Mouse (Mus musculus) testis, adult 2 months (tissue): ENCODE data around the gene Ttll9. TPM values are rescaled to one million over a fixed set of nuclear protein-coding genes. Genes with fewer than 3 reads are reported as not detected.

Experiments used
- H3K27ac ChIP-seq: fragments of 200-500 bp; 2 replicates; pipeline ENCODE4 v1.5.1; 2012; ENCODE audit warnings: low read depth, low read length; ENCODE audit not compliant: control insufficient read depth, insufficient read depth
- H3K27me3 ChIP-seq: fragments of 200-500 bp; 2 replicates; pipeline ENCODE4 v1.6.1; 2012; ENCODE audit warnings: mild to moderate bottlenecking, low read length, moderate library complexity; ENCODE audit not compliant: control insufficient read depth, insufficient read depth
- H3K36me3 ChIP-seq: fragments of 200-500 bp; 2 replicates; pipeline ENCODE4 v1.6.1; 2012; ENCODE audit warnings: mild to moderate bottlenecking, low read length; ENCODE audit not compliant: control insufficient read depth, insufficient read depth
- H3K4me1 ChIP-seq: fragments of 200-500 bp; 2 replicates; pipeline ENCODE4 v1.6.1; 2012; ENCODE audit warnings: low read length; ENCODE audit not compliant: control insufficient read depth, insufficient read depth
- H3K4me3 ChIP-seq: fragments of 200-500 bp; 2 replicates; pipeline ENCODE4 v1.5.1; 2012; ENCODE audit warnings: low read depth, mild to moderate bottlenecking, low read length, moderate library complexity, mixed read lengths; ENCODE audit not compliant: control insufficient read depth
- CTCF ChIP-seq: fragments of 200-500 bp; IDR thresholded peaks from 2 replicates; pipeline ENCODE4 v1.5.1; 2012; ENCODE audit warnings: low read depth, mild to moderate bottlenecking, inconsistent platforms, low read length, moderate library complexity; ENCODE audit not compliant: control insufficient read depth, insufficient read depth, insufficient replicate concordance
- POLR2A ChIP-seq: fragments of 200-500 bp; IDR thresholded peaks from 2 replicates; pipeline ENCODE4 v1.6.1; 2012; ENCODE audit warnings: low read depth, mild to moderate bottlenecking, inconsistent platforms, low read length, moderate library complexity; ENCODE audit not compliant: control insufficient read depth
- polyA plus RNA-seq: library from polyadenylated mRNA; depleted of rRNA; stranded (reverse); fragments of >200 nt; gene quantifications from 2 replicates; pipeline ENCODE4 v1.2.3, GENCODE M21; 2012

Ttll9 gene
- polyA plus RNA-seq, 1 experiment = 203 TPM

DNA sequence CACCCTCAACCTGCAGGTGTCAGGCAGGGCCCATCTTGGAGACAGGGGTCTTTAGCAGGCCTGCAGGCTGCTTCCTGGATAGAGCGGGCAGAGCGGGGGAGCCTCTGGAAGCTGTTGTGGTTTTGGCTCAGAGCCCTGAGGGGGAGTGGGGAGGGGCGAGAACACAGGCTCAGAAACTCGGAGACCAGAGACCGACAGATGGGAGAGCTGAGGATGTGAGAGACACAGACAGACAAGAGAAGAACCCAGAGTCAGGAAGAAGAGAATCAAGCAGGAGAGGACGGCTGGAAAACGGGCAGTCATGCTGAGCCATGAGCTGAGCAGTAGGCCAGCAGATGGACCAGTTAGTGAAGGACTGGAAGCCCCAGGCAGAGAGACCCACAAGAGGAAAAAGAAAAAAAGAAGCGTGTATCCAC is 83.6 kb downstream of the Ttll9 start:
- no peak overlapping the region for H3K27ac ChIP-seq
- TF ChIP-seq CTCF (no peak), POLR2A (no peak)
- no peaks in the 10 kb centered on the region for H3K27me3 ChIP-seq
- H3K36me3 ChIP-seq = no peaks in the 10 kb centered on the region
- H3K4me3 ChIP-seq = no peak overlapping the region
- H3K4me1 ChIP-seq = no peaks in the 10 kb centered on the region; the same call in 1 of the 2 replicates

DNA sequence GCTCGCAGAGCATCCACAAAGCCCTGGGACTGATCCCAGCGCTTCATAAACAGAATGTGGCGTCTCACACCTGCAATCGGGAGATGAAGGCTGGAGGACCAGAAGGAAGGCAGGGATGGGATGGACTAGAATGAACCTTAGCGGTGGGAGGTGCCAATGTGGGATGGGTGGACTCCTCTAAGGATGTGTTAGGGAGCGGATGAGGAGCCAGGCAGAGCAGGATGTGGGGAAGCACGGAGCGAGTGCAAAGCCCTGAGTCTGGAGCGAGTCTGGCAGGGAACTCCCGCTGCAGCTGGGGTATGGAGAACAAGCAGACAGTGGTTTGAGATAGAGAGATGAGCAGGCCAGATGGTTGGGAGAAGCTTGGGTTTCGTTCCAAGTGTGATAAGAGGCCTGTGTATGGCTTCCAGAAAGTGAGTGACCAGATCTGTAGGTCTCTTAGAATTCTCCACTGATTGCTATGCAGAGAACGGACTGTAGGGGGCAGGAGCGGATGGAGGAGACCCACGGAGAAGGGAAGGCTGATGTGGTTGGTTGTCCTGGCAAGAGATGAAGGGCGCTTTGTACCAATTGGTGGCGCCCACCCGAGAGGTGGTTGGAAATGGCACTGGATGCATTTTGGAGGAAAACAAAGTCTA is 85.7 kb downstream of the Ttll9 start:
- no peaks in the 10 kb centered on the region for H3K36me3 ChIP-seq
- H3K4me3 ChIP-seq = no peak overlapping the region
- H3K27me3 ChIP-seq = no peaks in the 10 kb centered on the region
- TF ChIP-seq POLR2A = no peak
- peak; percentile 69; the same call in 1 of the 2 replicates for TF ChIP-seq CTCF
- no peak overlapping the region for H3K27ac ChIP-seq
- peaks cover 3% of the 10 kb centered on the region for H3K4me1 ChIP-seq

DNA sequence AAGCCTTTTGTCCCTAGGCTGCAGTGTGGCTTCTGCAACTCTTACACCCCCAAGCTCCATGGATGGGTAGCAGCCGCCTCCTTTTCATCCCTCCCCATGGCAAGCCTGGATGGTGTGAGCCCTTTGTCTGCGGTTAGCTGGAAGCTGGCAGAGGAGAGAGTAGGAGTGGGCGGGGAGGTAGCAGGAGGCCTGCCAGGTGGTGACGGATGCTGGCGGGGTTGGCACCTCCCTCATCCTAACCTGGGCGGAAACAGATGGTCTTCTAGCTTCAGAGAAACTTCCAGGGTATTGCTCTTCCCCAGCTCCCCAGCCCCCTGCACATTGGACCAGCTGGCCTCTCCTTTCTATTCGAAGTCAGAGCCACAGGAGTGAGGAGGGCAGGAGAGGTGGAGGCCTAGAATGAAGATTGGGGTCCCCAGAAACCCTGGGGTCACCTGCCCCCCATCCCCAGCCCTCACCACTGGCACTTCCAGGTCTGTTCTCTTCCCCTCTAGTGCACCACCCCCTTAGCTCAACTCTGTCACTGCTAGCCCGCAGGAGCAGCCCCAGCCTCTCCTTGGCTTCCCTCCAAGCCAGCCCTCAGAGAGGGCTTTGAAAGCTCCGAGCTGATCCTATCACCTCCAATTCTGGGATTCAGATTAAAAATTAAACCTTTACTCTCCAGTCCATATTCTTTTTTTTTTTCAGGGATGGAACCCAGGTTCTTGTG is 87.2 kb downstream of the Ttll9 start:
- Histone ChIP-seq H3K36me3 (no peaks in the 10 kb centered on the region), H3K4me3 (no peak overlapping the region), H3K27me3 (no peaks in the 10 kb centered on the region)

GRCm38 (mm10) chr2:153049997-153050358 is 87.7 kb downstream of the Ttll9 start:
- no peaks in the 10 kb centered on the region for H3K36me3 ChIP-seq
- H3K4me3 ChIP-seq = no peak overlapping the region
- TF ChIP-seq CTCF (no peak), POLR2A (no peak)
- H3K27ac ChIP-seq = no peak overlapping the region
- H3K4me1 ChIP-seq = peaks cover 3% of the 10 kb centered on the region
- H3K27me3 ChIP-seq = no peaks in the 10 kb centered on the region

More for the DNA sequence above, 87.2 kb downstream of the Ttll9 start:
- no peak overlapping the region for H3K27ac ChIP-seq
- H3K4me1 ChIP-seq = peaks cover 3% of the 10 kb centered on the region
- no peak for TF ChIP-seq POLR2A
- no peak for TF ChIP-seq CTCF

GRCm38 (mm10) chr2:153051095-153051494 is 88.8 kb downstream of the Ttll9 start:
- Histone ChIP-seq H3K27me3 (no peaks in the 10 kb centered on the region), H3K27ac (no peak overlapping the region), H3K36me3 (no peaks in the 10 kb centered on the region), H3K4me1 (peaks cover 3% of the 10 kb centered on the region), H3K4me3 (no peak overlapping the region)
- no peak for TF ChIP-seq CTCF
- no peak for TF ChIP-seq POLR2A

DNA sequence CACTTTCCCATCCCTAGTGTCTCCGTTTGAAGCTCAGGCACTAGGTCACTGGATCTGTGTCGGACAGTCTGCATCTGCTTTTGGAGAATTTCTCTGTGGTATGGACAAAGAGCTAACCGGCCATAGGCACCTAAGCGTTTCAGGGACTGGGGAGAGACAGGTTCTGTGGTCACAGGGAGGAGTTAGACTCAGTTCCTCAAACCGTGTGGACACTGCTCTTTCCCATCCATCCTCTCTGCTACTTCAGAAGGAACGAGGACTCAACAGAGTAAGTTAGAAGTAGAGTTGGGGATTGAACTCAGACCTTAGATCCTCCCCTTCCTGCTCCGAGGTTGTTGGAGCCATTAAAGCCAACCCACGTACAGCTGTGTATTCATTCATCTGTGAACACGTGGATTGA is 89.3 kb downstream of the Ttll9 start:
- Histone ChIP-seq H3K4me3 (no peak overlapping the region), H3K27ac (no peak overlapping the region), H3K4me1 (peaks cover 3% of the 10 kb centered on the region), H3K27me3 (no peaks in the 10 kb centered on the region), H3K36me3 (no peaks in the 10 kb centered on the region)
- no peak for TF ChIP-seq CTCF
- TF ChIP-seq POLR2A = no peak

- Histone ChIP-seq H3K27me3 (no peaks in the 10 kb centered on the region), H3K4me3 (no peak overlapping the region), H3K36me3 (no peaks in the 10 kb centered on the region), H3K27ac (no peak overlapping the region), H3K4me1 (peaks cover 3% of the 10 kb centered on the region)
- no peak for TF ChIP-seq CTCF
- TF ChIP-seq POLR2A = no peak
Measured at GRCm38 (mm10) chr2:153052700-153053351, 90.5 kb downstream of the Ttll9 start.
